Mouse (Mus musculus): ENCODE data around the gene Plcg2.

GRCm38 (mm10) chr8:117543789-117544188 is 45.7 kb downstream of the Plcg2 start:
- TF ChIP-seq POLR2A (IDR thresholded peaks at IDR 0.05; ENCODE audit: borderline replicate concordance, low read depth, low read length) (no peak), CTCF (IDR thresholded peaks at IDR 0.05; ENCODE audit: low read depth, low read length) (no peak)
